Mouse (Mus musculus) adrenal gland, postnatal 4 days (tissue): ENCODE measurements around the gene Vmn1r207-ps. TPM values are rescaled to one million over a fixed set of nuclear protein-coding genes. Genes with fewer than 3 reads are reported as not detected.
"Not testable (repeated sequence)": the region's sequence is repeated elsewhere in the genome, so short reads cannot be mapped to it uniquely, and the experiment has no call there.

Source experiments
- DNase-seq, 2 experiments: peaks; one replicate each; pipeline ENCODE4 v3.0.0; 2021 to 2022; ENCODE audit warnings: low spot score in 2 of 2, mixed read lengths in 2 of 2
- long read RNA-seq, 2 experiments: library from polyadenylated mRNA; stranded (forward); transcript quantifications; one replicate each; pipeline ENCODE4 v2.0.0; 2021
- total RNA-seq, 2 experiments: library from RNA; stranded (reverse); gene quantifications; 2 replicates each; pipeline ENCODE4 v1.2.3; 2021

The Vmn1r207-ps gene
- total RNA-seq = not detected
- long read RNA-seq, experiment 1 = 0 reads
- long read RNA-seq, experiment 2 = 0 reads

DNA sequence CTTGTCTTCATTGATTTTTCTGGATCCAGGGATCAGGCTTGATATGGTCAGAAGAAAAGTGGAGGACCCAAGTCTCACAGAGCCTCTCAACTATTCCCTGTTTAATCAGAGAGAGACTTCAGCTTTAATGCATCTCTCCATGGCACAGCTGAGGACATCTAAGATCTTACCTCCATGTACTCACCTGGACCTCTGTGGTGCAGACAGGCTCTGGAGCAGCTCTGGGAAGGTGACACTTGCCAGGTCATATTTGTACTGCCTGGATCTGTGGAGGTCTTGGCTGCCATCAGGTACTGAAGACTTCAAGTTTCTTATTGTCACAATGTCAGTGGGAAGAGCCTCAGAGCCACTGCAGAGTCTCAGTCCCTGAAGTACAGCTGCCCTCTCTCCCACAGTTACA is at the start of gene Vmn1r207-ps:
Vmn1r207-ps (minus strand) TSS at position 101 of the 400 bp plus-strand sequence.
- not testable (repeated sequence) for DNase-seq

DNA sequence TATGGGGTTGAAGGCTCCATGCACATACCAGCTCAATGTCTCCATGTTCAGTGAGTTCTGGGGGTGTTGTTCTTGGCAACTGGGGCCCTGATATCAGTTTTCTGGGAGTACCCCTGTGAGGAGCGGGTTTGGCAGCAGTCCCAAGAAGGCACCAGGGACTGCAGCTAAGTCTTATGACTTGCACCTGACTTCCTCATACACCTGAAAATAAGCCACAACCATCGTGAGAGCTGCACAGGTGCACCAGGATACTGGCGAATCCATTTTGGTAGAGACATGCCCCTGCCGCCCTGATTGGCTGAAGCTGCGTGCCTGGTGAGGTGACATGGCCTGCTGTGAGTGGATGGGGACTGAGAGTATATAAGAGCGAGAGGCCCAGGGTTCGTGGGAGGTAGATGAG is 47.9 kb upstream of the Vmn1r207-ps start, which contains the start of gene Vmn1r208:
Vmn1r208 (minus strand) TSS at position 101 of the 400 bp plus-strand sequence.
- DNase-seq = not testable (repeated sequence)

DNA sequence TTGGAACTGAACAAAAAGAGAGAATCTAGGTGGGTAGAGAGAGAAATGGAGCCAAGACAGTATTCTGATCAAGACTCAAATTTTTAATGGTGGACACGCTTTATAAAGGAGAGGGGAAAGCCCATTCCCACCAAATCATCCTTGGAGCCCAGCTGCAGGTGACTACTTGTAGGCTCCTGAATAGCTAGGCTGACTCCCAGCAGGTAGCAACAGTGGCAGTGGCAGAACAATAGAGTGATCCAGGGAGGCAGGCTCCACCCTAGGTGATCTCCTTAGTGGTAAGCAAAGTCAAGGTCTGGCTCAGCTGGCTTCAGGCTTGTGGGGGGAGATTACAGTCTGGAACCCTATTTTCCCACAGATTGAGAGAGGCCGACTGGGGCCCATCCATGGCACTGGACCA is 42.2 kb upstream of the Vmn1r207-ps start:
- not testable (repeated sequence) for DNase-seq

DNA sequence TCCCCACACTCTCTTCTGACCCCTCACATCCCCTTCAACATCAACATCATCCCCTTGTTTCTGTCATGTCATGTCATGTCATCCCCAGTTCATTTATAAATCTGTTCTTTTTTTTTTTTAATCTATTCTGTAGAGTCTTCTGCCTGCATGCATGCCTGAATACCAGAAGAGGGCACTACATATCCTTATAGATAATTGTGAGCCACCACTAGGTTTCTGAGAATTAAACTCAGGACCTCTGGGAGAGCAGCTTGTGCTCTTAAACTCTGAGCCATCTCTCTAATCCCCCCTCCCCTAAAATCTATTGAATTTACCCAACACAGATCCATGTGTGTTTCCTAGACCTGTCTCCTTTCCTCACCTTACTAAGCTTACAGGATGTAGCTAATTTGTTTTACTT is 18.1 kb upstream of the Vmn1r207-ps start:
- no peak for DNase-seq

DNA sequence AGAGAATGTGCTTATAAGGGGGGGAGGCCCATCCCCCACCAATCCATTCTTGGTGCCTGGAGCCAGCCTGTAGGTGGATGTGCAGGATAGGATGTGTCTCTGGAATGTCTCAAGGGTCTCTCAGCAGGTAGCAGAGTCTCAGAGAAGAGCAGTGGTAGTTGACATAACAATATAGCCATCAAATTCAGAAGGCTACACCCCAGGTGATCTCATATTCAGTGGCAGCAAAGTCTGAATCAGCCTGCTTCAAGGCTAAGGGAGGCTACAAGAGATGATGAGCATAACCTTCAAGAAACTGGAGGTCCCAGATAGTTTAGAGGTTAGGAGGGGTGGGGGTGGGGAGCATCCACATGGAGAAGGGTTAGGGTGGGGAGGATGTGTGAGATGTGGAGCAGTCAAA is 22.5 kb downstream of the Vmn1r207-ps start:
- not testable (repeated sequence) for DNase-seq

DNA sequence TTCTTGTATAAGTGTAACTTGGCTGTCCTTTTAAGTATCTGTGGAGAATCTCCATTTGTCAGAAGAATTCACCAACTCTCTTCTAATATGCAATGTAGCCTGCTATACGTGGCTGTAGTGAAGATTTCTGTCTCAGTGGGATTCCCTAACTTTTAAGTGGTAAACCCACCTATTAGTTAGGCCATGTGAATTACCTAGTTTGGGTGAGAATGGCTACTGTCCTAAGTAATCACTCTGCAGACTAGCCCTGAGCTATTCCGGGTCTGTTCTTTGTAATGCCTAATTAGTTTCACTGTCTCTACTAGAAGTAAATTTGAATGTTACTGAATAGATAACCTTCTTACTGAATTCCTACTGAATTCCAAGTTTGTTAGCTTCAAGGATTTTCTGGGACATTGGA is 26.5 kb downstream of the Vmn1r207-ps start:
- DNase-seq = not testable (repeated sequence)

Other genes starting within 250 kb of the Vmn1r207-ps start
- gene Vmn1r202, start 224.2 kb downstream of the Vmn1r207-ps start, total RNA-seq = under 1 TPM; 0.06 to 0.08 TPM
- not detected for gene Vmn1r203, start 211.5 kb downstream of the Vmn1r207-ps start, total RNA-seq
- not detected for gene Vmn1r204, start 176.4 kb downstream of the Vmn1r207-ps start, total RNA-seq
- gene Vmn1r205, start 136.6 kb downstream of the Vmn1r207-ps start, total RNA-seq = not detected
- not detected for gene Vmn1r206, start 105.4 kb downstream of the Vmn1r207-ps start, total RNA-seq
- gene Vmn1r208, start 47.8 kb upstream of the Vmn1r207-ps start, total RNA-seq = not detected
- under 1 TPM in 1 of 2 experiments, not detected in 1; 0.06 TPM for gene Vmn1r209, start 80.1 kb upstream of the Vmn1r207-ps start, total RNA-seq
- not detected for gene Vmn1r210, start 101.7 kb upstream of the Vmn1r207-ps start, total RNA-seq
- gene Vmn1r211, start 127.9 kb upstream of the Vmn1r207-ps start, total RNA-seq = not detected
- gene Vmn1r212, start 154.6 kb upstream of the Vmn1r207-ps start, total RNA-seq = not detected